Mouse (Mus musculus): ENCODE results near the gene Cttnbp2nl. TPM values are rescaled to one million over a fixed set of nuclear protein-coding genes. Genes with fewer than 3 reads are reported as not detected.
A peak's percentile ranks its signal among the peaks of the same experiment; 100 is the strongest.

The Cttnbp2nl gene
- total RNA-seq, 2 experiments from 2014 or later, result 35.3 to 36.3 TPM

DNA sequence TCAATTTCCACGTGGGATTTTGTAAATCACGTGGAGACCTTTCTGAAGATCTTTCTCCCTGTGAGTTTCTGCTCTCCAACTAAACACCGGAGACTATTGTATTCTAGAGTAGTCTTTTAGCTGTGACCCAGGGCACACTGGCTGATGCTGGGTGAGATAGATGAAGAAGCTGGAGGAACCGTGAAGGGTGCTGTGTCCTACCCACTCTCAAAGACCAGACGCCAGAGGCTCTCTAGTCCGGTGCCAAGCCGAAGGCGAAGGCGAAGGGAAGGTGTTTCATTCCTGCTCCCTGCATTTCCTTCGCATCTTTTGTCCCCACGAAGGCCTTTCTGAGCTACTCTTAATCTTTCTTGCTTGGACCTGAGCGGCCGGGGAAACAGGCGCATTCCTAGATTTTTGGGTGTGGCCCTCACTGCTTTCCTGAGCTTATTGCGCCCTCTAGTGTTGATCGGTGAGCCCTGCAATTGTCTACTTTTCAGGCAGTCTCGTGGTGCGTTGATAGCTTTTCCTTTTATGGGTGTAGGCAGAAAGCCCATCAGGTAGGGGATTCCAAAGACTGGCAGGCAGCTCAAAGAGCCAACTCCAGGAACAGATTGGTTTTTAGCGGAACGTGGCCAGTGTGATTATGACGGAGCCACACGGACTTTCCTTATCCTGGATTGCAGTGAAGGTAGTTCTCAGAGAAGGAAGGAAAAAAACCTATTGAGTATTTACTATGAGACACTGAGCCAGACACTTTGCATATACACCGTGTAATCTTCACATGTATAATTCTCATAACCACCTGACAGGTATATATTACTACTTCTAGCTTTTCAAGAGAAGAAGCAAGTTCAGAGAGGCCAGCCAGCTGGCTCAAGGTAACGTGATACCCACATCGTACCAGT, 5.9 kb upstream of the Cttnbp2nl start:
- DNase-seq, result peak; percentile 92

DNA sequence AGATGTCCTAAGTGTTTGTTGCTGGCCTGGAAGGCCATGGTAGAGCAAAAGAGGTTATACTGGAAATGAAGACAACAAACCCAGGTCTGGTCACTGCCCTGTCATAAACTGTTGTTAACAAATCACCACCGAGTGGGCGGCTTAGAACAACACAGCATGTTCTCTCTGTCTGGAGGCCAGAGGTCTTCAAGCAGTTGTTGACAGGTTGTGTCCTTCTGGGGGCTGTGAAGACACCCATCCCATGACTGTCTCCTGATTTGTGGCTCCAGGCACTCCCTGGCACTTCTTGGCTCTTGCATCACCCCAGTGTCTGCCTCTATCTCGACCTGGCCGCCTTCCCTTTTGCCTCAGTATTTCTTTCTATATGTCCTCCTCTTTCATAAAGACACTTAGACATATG, 2.7 kb upstream of the Cttnbp2nl start:
- peak; percentile 14 for DNase-seq

DNA sequence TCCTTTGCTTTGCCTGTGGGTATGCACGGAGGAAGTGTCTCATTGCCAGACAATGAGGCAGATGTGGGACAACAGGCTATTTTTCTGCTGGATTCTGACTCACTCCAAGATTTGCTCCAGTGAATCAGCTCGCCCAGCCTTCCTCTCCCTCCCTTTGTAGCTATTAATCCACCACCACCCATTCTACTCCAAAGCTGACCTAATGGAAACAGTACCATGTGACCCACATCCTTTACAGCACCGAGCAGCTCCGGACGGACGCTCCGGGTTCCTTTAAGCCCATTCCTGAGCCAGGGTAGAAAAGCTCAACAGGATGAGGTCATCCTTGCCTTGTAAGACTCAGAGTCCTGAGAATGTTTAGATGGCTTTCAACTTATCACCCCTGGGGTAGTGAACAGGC, 2.0 kb upstream of the Cttnbp2nl start:
- DNase-seq, result peak; percentile 72

DNA sequence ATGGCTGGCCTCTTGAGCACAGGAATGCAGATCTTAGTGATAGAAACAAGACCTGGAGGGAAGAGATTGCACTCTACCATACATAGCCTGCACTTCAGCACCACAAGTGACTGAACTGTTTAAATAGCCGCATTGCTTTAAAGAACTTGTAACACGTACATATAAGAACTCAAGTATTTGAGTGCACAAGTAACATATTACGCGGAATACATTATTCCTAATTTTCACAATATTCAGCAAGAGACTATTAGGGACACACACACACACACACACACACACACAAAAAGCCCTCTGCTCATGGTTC, 704 bp upstream of the Cttnbp2nl start:
- no peak for DNase-seq

DNA sequence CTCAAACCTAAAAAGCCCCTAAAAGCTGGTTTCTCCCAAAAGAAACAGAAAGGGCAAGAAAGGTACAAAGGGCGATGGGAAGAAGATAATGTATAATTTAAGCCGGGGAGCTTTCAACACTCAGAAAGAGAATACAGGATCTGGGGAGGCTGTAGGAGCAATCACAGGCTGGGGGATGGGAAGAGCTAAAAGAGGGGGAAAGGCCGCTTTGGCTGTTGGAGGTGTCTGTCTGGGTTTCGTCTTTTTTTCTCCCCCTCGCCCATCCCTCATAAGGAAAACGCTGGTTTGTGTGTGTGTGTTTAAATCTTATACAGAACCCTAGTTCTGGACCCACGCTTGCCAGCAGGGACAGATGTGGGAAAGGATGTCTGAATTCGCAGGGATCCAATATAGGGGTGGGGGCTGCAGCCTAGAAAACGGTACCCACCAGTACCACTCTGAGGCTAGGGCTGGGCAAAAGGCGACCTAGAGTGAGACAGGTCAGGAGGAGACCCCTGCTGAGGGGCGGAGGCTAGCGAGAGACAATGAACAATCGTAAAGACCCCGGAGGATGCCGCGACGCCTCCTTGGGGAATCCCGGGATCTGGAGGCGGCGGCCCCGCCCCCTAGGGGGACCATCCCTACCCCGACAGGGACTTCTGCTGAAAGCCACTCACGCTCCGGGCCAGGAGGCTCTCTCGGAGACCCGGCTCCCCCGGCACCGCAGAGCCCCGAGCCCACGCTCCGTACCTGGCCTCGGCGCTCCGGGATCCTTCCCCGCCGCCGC, 592 bp downstream of the Cttnbp2nl start:
- no peak for DNase-seq

DNA sequence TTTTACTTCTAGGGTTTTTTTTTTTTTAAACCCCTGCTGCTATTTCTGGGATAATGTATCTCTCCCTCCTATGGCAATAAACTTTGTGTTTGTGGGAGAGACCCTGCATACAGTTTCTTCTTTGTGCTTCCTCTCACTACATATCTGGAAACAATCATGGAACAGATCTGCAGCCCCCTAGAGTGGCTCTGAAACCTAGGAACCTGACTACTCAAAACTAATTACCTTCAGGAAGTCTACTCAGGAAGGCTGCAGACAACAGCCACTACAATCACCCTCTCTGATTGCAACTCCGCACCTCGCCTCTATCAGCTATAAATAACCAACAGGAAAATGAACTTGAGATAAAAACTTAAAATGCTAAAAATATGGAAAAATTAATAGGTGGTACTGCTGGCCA, 1.8 kb downstream of the Cttnbp2nl start:
- no peak for DNase-seq

DNA sequence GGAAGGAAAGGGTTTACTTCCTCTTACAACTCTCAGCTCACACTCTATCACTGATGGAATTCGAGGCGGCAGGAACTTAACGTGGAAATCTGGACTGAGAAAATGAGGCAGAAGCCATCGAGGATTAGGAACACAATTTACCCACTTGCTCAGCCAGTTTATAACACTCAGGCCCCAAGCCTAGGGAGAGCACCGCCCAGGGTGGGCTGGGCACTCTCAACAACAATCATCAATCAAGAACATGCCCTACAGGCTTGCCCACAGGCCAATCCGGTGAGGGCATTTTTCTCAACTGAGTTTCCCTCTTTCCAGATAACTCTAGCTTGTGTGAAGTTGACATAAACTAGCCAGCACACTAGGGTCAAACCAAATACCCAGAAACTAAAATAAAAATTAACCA, 3.1 kb downstream of the Cttnbp2nl start:
- DNase-seq, result no peak

DNA sequence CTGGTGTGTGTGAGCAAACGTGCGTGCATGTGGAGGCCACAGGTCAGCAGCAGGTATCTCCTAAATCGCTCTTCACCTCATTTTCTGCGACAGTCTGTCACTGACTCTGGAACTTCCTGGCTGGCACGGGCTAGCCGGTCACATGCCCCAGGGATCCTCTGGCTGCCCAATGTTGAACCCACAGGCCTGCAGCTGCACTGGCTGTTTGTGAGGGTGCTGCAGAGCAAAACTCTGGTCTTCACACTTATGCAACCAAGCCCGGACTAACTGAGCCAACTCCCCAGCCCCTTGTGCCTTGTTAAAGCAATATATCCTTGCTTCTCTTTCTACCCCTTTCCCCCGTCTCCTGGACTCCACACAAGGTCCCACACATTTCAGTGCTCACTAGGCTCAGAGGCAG, 5.3 kb downstream of the Cttnbp2nl start:
- peak; percentile 67 for DNase-seq

DNA sequence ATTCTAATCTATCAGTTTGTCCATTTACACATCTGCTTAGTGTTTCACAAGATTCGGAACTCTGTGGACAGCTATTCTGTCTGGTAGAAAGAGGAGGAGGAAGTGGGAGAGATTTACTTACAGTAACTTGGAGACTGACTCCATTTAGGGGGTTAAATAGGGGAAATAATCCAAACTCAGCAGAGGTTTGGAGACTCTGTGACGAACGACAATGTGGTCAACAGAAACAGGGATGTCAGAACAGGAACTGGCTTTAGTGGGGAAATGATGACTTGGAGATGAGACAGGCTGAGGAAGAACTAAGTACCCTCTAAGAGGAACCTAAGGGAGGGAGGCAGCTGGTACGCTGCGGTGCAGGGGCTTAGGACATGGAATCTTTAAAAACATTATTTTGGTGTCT, 6.1 kb downstream of the Cttnbp2nl start:
- no peak for DNase-seq

DNA sequence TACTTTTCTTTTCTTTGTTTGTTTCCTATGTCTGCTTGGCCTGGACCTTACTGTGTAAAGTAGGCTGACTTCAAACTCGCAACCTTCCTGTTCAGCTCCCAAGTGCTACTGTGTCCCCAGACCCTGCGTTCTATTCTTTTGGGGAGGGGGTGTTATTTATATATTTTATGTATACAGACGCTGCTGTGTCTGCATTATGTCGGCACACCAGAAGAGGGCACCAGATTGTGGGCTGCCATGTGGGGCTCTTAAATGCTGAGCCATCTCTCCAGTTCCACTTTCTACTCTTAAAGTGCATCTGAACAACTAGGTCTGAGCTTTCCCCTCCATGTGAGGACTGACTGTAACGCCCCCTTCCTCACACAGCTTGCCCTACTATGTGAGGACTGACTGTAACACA, 9.2 kb downstream of the Cttnbp2nl start:
- no peak for DNase-seq

DNA sequence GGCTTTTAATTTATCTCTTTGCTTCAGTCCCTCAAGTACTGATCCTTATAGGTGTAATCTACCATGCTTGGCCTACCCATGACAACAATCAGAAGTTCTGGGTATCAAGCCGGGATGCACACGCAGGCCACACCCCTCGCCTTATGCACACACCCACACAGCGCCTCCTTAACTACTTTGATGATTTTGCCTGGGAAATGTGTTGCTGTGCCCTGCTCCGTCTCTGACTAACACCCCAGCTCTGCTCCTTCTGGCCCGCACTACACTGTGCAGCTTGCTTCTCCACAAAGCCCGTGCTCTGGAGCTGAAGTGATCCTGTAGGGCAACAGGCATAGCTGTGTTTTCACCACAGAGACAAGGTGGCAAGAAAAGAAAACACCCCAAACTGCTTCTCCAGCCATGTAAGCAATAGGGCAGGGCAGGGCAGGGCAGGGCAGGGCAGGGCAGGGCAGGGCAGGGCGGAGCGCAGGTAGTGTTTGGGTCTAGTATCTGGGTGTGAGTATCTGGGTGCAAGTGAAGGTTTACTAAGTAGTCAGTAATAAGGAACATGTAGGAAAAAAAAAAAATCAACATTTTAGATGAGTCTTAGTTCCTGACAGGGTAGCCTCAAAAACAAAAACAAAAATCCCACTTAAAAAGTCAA, 11.8 kb downstream of the Cttnbp2nl start:
- no peak for DNase-seq

DNA sequence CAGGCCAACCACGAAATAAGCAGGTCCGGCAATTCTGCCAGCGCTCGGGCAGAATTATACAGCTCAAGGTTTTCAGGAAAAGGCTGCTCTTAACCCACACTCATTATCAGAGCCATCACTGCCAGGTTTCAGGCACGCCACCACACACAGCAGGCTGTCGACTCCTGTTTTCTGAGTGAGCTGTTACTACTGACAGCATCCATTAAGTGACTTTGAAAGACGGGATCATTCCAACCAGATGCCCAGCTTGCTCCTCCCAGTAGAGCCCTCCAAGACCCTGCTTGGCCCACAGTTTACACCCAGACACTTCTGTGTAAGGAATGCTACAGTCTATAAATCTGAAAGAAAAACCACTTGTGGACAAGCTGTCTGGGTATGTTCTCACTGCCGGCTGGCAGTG, 12.9 kb downstream of the Cttnbp2nl start:
- no peak for DNase-seq

DNA sequence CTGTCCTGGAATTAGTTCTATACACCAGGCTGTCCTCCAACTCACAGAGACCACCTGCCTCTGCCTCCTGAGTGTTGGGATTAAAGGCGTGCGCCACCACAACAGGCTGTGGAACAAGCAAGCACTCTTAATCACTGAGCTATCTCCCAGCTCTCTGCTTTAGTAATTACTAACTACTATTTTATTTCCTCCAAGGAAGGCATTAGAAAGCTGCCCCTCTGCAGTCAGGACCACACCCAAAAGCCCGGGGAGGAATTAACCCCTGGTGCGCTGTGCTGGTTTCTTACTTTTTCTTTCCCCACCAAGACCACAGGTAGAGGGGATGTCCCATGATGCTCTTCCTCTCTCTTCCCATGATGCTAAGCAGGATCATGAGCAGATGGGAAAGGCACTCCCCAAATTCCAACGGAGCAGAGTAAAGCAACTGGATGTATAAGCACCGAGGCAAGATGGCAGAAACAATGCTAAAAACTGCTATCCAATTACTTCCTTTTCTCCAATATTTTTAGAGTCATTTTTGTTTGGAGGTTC, 15.6 kb downstream of the Cttnbp2nl start:
- DNase-seq, result no peak

DNA sequence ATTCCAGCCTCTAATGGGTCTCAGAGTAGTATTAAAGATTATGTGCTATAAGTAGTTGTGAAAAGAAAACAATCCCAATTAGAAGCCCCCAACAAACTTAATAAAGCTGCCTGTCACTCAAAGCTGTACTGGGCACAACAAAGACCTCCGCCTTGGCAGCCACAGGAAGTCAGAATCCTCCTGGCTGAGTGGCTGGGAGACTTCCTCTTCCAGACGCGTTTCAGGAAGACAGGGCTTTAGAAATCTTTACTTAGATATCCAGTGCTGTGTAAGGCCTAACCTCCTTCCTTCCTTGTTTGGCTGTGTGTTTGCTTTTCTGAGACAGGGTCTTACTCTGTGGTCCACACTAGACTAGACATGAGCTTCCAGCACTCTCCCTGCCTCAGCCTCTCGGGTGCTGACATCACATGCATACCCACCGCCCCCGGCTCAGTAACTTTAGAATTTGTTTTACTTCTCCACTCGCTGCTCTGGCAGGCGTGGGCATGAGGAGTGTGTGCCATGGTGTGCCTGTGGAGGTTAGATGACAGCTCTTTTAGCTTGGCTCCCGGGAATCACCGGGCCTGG, 16.6 kb downstream of the Cttnbp2nl start:
- no peak for DNase-seq

DNA sequence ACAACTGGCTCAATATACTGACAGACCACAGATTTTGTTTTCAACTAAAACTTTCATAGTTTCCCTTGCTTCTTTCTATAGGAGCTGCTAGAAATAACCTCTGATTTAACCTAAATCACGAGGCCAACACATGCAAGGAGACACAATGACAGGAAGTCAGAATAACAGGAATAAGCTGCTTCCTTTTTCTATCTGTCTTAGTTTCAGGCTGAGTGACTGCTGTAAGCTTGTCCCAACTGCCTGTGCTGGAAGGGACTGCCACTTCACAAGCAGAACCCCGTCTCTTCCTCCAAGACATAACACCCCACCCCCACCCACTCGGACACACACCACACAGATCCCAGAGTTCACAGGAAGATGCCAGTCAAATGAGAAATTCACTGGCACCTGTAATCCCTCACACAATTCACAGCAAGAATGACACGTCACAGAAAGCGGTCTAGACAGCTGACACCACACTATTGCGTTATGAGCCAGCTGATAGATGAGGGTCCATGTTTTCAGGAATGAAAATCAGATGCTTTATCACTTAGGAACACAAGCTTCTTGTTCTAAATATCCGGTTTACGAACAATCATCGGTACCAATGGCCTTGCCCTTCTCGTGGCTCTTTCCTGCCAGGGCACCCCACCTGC, 29.5 kb downstream of the Cttnbp2nl start:
- DNase-seq, result no peak

DNA sequence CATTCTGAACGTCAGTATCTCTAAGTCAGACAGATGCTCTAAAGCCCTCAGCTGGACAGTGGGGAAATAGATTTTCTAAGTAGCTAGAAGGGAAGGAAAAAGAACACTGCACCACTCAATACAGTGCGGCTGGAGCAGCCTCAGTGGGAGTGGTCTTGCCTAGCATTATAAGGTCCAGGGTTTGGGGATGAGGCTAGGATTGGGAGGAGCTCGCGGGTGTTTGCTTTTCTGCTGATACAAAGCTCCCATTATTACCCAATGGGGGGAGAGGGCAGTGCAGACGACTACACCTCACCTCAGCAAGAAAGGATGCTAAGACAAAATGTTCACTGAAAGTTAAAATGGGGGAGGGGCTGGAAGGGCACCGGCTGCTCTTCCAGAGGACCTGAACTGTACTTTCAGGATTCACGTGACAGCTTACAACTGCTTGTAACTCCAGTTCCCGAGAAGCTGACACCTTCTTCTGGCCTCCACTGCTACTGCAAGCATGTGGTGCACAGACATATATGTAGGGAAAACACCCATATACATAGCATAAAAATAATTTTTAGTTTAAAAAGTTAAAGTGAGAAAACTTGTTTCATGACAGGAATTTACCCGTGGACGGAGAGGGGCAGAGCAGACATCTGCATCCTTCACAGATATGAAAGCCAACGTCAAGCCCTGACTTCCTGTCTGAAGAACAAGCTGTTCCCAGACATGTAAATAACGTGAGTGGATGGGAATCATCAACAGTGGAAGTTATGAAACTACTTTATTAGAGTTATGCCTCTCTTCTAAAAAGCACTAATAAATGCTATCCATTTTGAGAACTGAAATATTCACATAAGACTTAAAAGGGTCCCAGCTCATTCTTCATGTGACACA, 32.9 kb downstream of the Cttnbp2nl start:
- DNase-seq, result no peak

DNA sequence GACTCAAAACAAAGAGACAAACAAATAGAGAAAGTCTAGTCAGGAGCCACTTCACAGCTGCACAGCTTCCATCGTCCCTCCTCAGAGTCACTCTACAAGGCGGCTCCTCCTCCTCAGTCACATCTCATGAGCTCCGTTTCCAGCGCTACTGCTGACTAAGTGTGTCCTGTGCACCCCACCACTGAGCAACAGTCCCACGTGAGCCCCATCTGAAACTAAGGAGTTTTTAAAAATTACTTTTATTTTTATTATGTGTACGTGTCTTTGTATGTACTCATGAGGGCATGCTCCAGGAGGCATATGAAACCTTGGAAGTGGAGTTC, 34.2 kb downstream of the Cttnbp2nl start:
- DNase-seq, result no peak

DNA sequence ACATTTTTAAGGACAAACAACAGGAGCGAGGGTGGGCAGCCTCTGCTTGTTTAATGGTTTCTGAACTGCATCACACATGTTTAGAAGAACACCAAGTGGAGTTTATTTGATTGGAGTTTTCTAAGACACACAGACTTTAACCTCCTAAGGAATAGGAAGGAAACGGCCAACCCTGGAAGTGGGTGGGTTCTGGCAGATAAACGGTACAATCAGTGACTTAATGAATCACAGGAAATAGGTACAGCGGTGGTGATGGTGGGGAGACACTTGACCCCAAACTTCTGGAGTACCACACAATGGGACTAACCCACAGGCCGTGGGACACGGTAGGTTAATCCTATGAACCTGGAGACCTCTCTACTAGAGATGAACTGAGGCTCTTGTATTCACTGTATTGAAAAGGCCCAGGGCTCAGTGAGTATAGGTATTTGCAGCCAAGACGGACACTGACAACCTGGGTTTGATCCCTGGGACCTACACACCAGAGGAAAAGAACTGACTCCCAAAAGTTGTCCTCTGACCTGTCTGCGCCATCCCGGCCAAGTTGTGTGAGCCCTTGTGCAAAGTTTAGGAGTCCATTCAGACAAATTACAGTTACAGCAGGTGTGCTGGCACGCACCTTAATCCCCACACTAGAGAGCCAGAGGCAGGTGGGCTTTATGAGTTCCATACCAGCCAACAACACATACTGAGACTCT, 34.7 kb downstream of the Cttnbp2nl start:
- DNase-seq, result no peak

DNA sequence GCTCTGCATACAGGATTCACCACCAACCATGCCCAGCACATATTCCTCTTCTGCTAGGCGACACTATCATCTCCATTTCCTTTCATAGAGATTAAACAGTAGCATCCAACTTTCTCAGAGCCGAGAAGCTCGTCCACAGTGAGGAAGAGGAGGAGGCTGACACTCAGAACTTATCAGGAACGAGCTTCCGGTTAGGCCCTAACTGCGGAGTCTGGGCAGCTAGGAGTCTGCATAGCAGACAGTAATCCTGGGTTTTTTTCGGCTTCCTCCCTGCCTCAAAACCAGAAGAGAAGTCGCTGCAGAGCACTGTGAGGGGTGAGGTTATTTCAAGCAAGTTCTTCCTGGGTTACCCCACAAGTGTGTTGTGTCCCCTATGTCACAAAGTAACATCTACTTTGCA, 35.6 kb downstream of the Cttnbp2nl start:
- no peak for DNase-seq

DNA sequence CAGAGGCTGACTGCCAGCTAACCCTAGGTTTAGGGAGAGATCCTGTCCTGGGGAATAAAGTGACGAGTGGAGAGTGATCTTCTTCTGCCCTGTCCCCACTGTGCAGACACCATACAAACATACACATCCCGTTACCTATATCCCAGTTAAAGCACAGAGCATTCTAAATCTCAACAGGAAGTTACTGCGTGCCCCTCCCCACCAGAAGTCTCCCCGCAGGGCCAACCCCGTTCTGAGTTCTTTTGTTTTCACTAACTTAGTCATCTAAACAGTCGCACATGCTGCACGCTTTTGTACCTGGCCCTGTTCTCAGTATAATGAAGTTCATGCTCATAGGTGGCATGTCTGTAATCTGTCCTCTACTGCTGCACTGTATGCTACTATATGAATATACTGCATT, 36.7 kb downstream of the Cttnbp2nl start:
- no peak for DNase-seq

DNA sequence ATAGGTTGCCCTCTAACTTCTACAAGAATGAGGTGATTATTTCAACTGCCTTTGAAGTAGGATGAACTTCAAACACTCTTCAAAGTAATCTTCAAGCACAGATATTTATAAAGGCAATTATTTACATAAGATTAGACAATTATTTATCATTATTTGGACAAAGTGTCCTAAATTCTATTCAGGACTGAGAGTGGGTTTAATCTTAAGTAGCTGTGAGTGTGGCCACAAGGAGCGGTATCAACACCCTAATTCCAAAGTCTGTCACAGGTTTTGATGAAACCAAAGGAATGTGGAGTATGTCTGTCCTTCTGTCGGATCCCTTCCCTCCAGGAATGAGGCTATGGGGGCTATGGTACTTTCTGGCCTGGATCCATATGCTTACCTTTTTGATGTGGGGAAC, 38.0 kb downstream of the Cttnbp2nl start:
- DNase-seq, result no peak

Measured in heart, postnatal 4 days (tissue).